Mouse (Mus musculus) cerebellum, adult 11 months (tissue): ENCODE data around the gene Erp29.
A peak's percentile ranks its signal among the peaks of the same experiment; 100 is the strongest.
"Not testable (repeated sequence)": the region's sequence is repeated elsewhere in the genome, so short reads cannot be mapped to it uniquely, and the experiment has no call there.

ENCODE experiments used
- DNase-seq: peaks from one replicate; pipeline ENCODE4 v3.0.0; 2022

Erp29 gene

GRCm38 (mm10) chr5:121452026-121452869 lies at the start of gene Erp29:
Gene Erp29 (minus strand): TSS chr5:121452506.
- peak; percentile 99 for DNase-seq

- not testable (repeated sequence) for DNase-seq
These were observed 49.2 kb upstream of the Erp29 start for GRCm38 (mm10) chr5:121501424-121501996.

GRCm38 (mm10) chr5:121500719-121501118 lies 48.4 kb upstream of the Erp29 start:
- no peak for DNase-seq

GRCm38 (mm10) chr5:121493305-121493704 lies 41.0 kb upstream of the Erp29 start:
- DNase-seq: no peak

GRCm38 (mm10) chr5:121484801-121485200 lies 32.5 kb upstream of the Erp29 start:
- no peak for DNase-seq

- DNase-seq: no peak
These were observed 25.4 kb upstream of the Erp29 start for GRCm38 (mm10) chr5:121477680-121478079.

- no peak for DNase-seq
These were observed 23.7 kb upstream of the Erp29 start for GRCm38 (mm10) chr5:121476040-121476439.

- DNase-seq: no peak
These were observed 22.3 kb upstream of the Erp29 start for GRCm38 (mm10) chr5:121474610-121475009.

GRCm38 (mm10) chr5:121472411-121472810 lies 20.1 kb upstream of the Erp29 start:
- DNase-seq: no peak

- DNase-seq: no peak
These were observed 17.3 kb upstream of the Erp29 start for GRCm38 (mm10) chr5:121469566-121469965.

- DNase-seq: no peak
These were observed 11.4 kb upstream of the Erp29 start for GRCm38 (mm10) chr5:121463601-121464250.

GRCm38 (mm10) chr5:121462967-121463366 lies 10.7 kb upstream of the Erp29 start:
- no peak for DNase-seq

- no peak for DNase-seq
These were observed 9.8 kb upstream of the Erp29 start for GRCm38 (mm10) chr5:121462171-121462502.

GRCm38 (mm10) chr5:121461339-121462170 lies 9.2 kb upstream of the Erp29 start:
- DNase-seq: no peak

GRCm38 (mm10) chr5:121455510-121456265 lies 3.4 kb upstream of the Erp29 start:
- no peak for DNase-seq

GRCm38 (mm10) chr5:121454503-121454782 lies 2.1 kb upstream of the Erp29 start:
- no peak for DNase-seq

- no peak for DNase-seq
These were observed 1.6 kb upstream of the Erp29 start for GRCm38 (mm10) chr5:121453743-121454502.

- peak; percentile 48 for DNase-seq
These were observed 600 bp upstream of the Erp29 start for GRCm38 (mm10) chr5:121452906-121453305.

GRCm38 (mm10) chr5:121451644-121452025 lies 671 bp downstream of the Erp29 start, which contains the start of gene Tmem116:
Gene Tmem116 (plus strand): TSS chr5:121451893.
- DNase-seq: peak; percentile 41

- DNase-seq: no peak
These were observed 1.1 kb downstream of the Erp29 start for GRCm38 (mm10) chr5:121451203-121451602.

GRCm38 (mm10) chr5:121450476-121450875 lies 1.8 kb downstream of the Erp29 start:
- DNase-seq: no peak

GRCm38 (mm10) chr5:121449976-121450375 lies 2.3 kb downstream of the Erp29 start:
- DNase-seq: no peak
